Mouse (Mus musculus) neural tube, embryonic 11.5 days (tissue): Measurements from ENCODE around the gene S1pr5. TPM values are rescaled to one million over a fixed set of nuclear protein-coding genes. Genes with fewer than 3 reads are reported as not detected.
A peak's percentile ranks its signal among the peaks of the same experiment; 100 is the strongest.
"Not testable (repeated sequence)": the region's sequence is repeated elsewhere in the genome, so short reads cannot be mapped to it uniquely, and the experiment has no call there.

Experiments
- ATAC-seq: fragments of 200-750 bp; cut with Nextera tagmentation; 2 replicates; pipeline ENCODE4 v1.8.0; 2017; ENCODE audit warnings: moderate number of reproducible peaks, mild to moderate bottlenecking, moderate TSS enrichment, moderate library complexity; ENCODE audit not compliant: insufficient read depth, low FRiP score, low TSS enrichment
- DNase-seq: peaks from one replicate; pipeline ENCODE4 v3.0.0-alpha.2; 2015; ENCODE audit warnings: low spot score
- H3K27ac ChIP-seq: fragments of 300-500 bp; sonication (generic); 2 replicates; pipeline ENCODE4 v1.5.1; 2014; ENCODE audit warnings: low read depth, mild to moderate bottlenecking, low read length
- H3K27me3 ChIP-seq: fragments of 300-500 bp; sonication (generic); 2 replicates; pipeline ENCODE4 v1.6.1; 2014; ENCODE audit warnings: mild to moderate bottlenecking, low read length, mixed read lengths; ENCODE audit not compliant: control insufficient read depth, insufficient read depth
- H3K36me3 ChIP-seq: fragments of 300-500 bp; sonication (generic); 2 replicates; pipeline ENCODE4 v1.6.1; 2014; ENCODE audit warnings: mild to moderate bottlenecking, low read length, moderate library complexity, mixed read lengths; ENCODE audit not compliant: control insufficient read depth, insufficient read depth
- H3K4me1 ChIP-seq: fragments of 300-500 bp; sonication (generic); 2 replicates; pipeline ENCODE4 v1.6.1; 2014; ENCODE audit warnings: low read length, mixed read lengths; ENCODE audit not compliant: control insufficient read depth, insufficient read depth
- H3K4me2 ChIP-seq: fragments of 300-500 bp; sonication (generic); 2 replicates; pipeline ENCODE4 v1.6.1; 2014; ENCODE audit warnings: low read depth, mild to moderate bottlenecking, moderate library complexity
- H3K4me3 ChIP-seq: fragments of 300-500 bp; sonication (generic); 2 replicates; pipeline ENCODE4 v1.5.1; 2014; ENCODE audit warnings: low read depth, low read length
- H3K9ac ChIP-seq: fragments of 300-500 bp; sonication (generic); 2 replicates; pipeline ENCODE4 v1.6.1; 2014; ENCODE audit warnings: mild to moderate bottlenecking, low read length
- H3K9me3 ChIP-seq: fragments of 300-500 bp; sonication (generic); 2 replicates; pipeline ENCODE4 v1.6.1; 2016; ENCODE audit warnings: low read length; ENCODE audit not compliant: control insufficient read depth
- whole genome bisulfite sequencing: fragments of 180-500 bp; shearing (Covaris S2); extraction: QIAGEN DNeasy Blood & Tissue Kit; methylation state at CpG from one replicate; pipeline ENCODE4 v1.1.7; 2014; 5-methylcytosine and 5-hydroxymethylcytosine counted together
- polyA plus RNA-seq: library from polyadenylated mRNA; unstranded; fragments of >200 nt; fragmentation: Nextera tagmentation; extraction: Ambion mirVana; gene quantifications from 2 replicates; pipeline ENCODE4 v1.2.1, GENCODE M21; 2014

Gene S1pr5
- polyA plus RNA-seq, 1 experiment from 2014 or later: 0.73 TPM

DNA sequence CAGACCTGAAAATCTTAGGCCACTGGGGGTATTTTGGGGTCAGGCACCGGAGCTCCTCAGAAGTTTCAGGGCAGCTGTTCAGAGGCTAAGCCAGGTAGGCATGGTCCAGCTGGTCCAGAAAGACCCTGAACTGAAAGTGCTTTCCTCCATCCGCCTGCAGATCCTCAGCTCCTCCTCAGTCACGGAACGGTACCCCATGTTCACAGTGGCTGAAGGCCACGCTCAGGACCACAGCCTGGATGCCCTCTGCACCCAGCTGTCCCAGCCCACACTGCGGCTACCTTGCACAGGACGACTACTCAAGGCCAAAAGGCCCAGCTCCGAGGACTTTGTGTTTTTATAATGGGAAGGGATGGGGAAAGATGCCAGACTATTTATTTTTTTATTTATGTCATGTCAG lies 24.9 kb upstream of the S1pr5 start:
- WGBS: 89% methylated on average over 8 of the region's 8 CpGs
- Histone ChIP-seq H3K9ac (no peak overlapping the region), H3K4me1 (no peaks in the 10 kb centered on the region), H3K4me2 (no peak overlapping the region), H3K4me3 (no peak overlapping the region), H3K36me3 (peaks cover 42% of the 10 kb centered on the region), H3K27ac (no peak overlapping the region), H3K9me3 (no peaks in the 10 kb centered on the region), H3K27me3 (no peaks in the 10 kb centered on the region)
- no peak for ATAC-seq
- no peak for DNase-seq

- no peak overlapping the region for H3K4me3 ChIP-seq
- H3K9me3 ChIP-seq: no peaks in the 10 kb centered on the region
- WGBS: 92% methylated on average over 9 of the region's 9 CpGs
- ATAC-seq: no peak
- no peak for DNase-seq
- no peak overlapping the region for H3K27ac ChIP-seq
- H3K27me3 ChIP-seq: no peaks in the 10 kb centered on the region
- peaks cover 37% of the 10 kb centered on the region for H3K36me3 ChIP-seq
- H3K9ac ChIP-seq: no peak overlapping the region
- H3K4me2 ChIP-seq: no peak overlapping the region
- no peaks in the 10 kb centered on the region for H3K4me1 ChIP-seq
These were observed 24.1 kb upstream of the S1pr5 start for GRCm38 (mm10) chr9:21272391-21272790.

- WGBS: 87% methylated on average over 5 of the region's 5 CpGs
- not testable (repeated sequence) for H3K4me2 ChIP-seq, H3K27ac ChIP-seq
These were observed 21.3 kb upstream of the S1pr5 start for GRCm38 (mm10) chr9:21269590-21269989.

GRCm38 (mm10) chr9:21268305-21268704 lies 20.1 kb upstream of the S1pr5 start:
- no peak overlapping the region for H3K9ac ChIP-seq
- 94% methylated on average over 16 of the region's 16 CpGs for WGBS
- H3K4me3 ChIP-seq: no peak overlapping the region
- no peaks in the 10 kb centered on the region for H3K9me3 ChIP-seq
- H3K36me3 ChIP-seq: peaks cover 23% of the 10 kb centered on the region
- no peak for ATAC-seq
- no peak overlapping the region for H3K4me2 ChIP-seq
- no peak overlapping the region for H3K27ac ChIP-seq
- H3K27me3 ChIP-seq: no peaks in the 10 kb centered on the region
- no peak for DNase-seq
- H3K4me1 ChIP-seq: peaks cover 10% of the 10 kb centered on the region; the same call in 1 of the 2 replicates

More at GRCm38 (mm10) chr9:21269590-21269989, 21.3 kb upstream of the S1pr5 start:
- H3K9ac ChIP-seq, H3K27me3 ChIP-seq, H3K4me1 ChIP-seq, ATAC-seq, DNase-seq, H3K9me3 ChIP-seq, H3K4me3 ChIP-seq: not testable (repeated sequence)
- peaks cover 27% of the 10 kb centered on the region for H3K36me3 ChIP-seq

GRCm38 (mm10) chr9:21266889-21267288 lies 18.6 kb upstream of the S1pr5 start:
- no peak overlapping the region for H3K9ac ChIP-seq
- no peaks in the 10 kb centered on the region for H3K9me3 ChIP-seq
- H3K4me2 ChIP-seq: no peak overlapping the region
- no peaks in the 10 kb centered on the region for H3K27me3 ChIP-seq
- DNase-seq (no peak), ATAC-seq (no peak)
- WGBS: 87% methylated on average over 5 of the region's 5 CpGs
- peaks cover 10% of the 10 kb centered on the region; the same call in 1 of the 2 replicates for H3K4me1 ChIP-seq
- H3K36me3 ChIP-seq: peaks cover 13% of the 10 kb centered on the region
- H3K4me3 ChIP-seq: no peak overlapping the region
- no peak overlapping the region for H3K27ac ChIP-seq

DNA sequence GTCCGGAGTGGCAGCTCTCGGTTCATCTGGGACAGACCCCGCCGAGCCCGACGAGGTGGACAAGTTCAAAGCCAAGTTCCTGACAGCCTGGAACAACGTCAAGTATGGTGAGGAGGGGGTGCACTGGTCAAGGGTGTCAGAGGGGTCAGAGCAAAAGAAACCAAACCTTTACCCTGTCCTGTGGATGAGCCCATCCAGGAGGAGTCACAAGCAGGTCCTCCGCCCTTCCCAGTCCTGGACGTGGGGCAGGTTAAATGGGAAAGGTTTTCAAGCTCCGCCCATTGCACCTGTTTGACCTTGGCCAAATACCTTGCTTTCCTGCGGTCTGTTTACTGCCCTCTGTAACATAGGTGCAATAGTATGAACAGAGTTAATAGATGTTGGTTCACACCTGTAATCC lies 17.4 kb upstream of the S1pr5 start:
- H3K27ac ChIP-seq: no peak overlapping the region
- DNase-seq: no peak
- peak overlapping the region; percentile 81 for H3K4me3 ChIP-seq
- no peaks in the 10 kb centered on the region for H3K9me3 ChIP-seq
- peak; percentile 38 for ATAC-seq
- peaks cover 10% of the 10 kb centered on the region; the same call in 1 of the 2 replicates for H3K4me1 ChIP-seq
- H3K36me3 ChIP-seq: peaks cover 4% of the 10 kb centered on the region
- peak overlapping the region; percentile 77 for H3K4me2 ChIP-seq
- peak overlapping the region; percentile 85 for H3K9ac ChIP-seq
- 8% methylated on average over 11 of the region's 11 CpGs for WGBS
- no peaks in the 10 kb centered on the region for H3K27me3 ChIP-seq

GRCm38 (mm10) chr9:21265000-21265561 lies 16.8 kb upstream of the S1pr5 start, which contains the start of gene Atg4d:
Gene Atg4d, plus strand, starts transcription at chr9:21265293.
- Histone ChIP-seq H3K27me3 (no peaks in the 10 kb centered on the region), H3K4me1 (peaks cover 10% of the 10 kb centered on the region; the same call in 1 of the 2 replicates), H3K4me3 (peak within 1 kb of the TSS; percentile 81), H3K9me3 (no peaks in the 10 kb centered on the region), H3K27ac (peak within 1 kb of the TSS; percentile 58), H3K4me2 (peak within 1 kb of the TSS; percentile 77), H3K36me3 (no peaks in the 10 kb centered on the region; the same call in 1 of the 2 replicates), H3K9ac (peak within 1 kb of the TSS; percentile 85)
- DNase-seq: peak; percentile 99
- ATAC-seq: peak; percentile 96
- 0% methylated on average over 49 of the region's 49 CpGs for WGBS

DNA sequence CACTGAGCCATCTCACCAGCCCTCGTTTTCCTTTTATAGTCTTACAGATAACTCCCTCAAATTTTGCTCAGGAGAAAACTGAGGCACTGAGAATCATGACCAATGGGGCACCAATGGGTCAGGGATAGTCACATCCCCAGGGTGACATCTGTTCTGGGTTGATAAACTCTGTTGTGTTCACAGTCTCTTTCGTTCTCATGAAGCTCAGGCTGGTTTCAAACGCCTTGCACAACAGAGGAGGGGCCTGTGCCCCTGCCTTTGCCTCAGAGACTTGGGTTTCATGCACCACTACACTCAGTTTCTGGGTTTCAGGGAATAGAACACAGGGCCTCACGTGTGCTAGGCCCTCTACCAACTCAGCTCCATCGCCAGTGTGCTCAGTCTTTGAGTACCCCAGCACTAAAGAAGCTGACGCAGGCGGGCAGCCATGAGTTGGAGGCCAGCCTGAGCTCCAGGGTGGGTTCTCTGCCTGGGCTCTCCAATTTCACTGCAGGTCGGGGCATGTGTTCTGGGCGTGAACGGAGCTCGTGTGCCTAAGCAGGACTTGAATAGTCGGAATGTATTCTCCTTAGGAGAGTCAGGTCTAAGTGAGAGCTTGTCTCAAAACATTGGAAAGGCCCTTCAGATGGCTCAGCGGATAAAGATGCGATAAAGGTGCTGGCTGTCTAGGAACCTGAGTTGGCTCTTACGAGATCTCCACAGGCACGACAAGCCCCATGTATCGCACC lies 16.2 kb upstream of the S1pr5 start:
- peak overlapping the region; percentile 56 for H3K4me2 ChIP-seq
- H3K36me3 ChIP-seq: no peaks in the 10 kb centered on the region; the same call in 1 of the 2 replicates
- H3K9me3 ChIP-seq: no peaks in the 10 kb centered on the region
- H3K4me1 ChIP-seq: peaks cover 10% of the 10 kb centered on the region; the same call in 1 of the 2 replicates
- WGBS: 18% methylated on average over 17 of the region's 17 CpGs
- no peaks in the 10 kb centered on the region for H3K27me3 ChIP-seq
- no peak for DNase-seq
- peak overlapping the region; percentile 58 for H3K27ac ChIP-seq
- 0 out of 2 replicates have a peak, but pooled peaks have one; percentile 20 for ATAC-seq
- peak overlapping the region; percentile 81 for H3K4me3 ChIP-seq
- peak overlapping the region; percentile 45 for H3K9ac ChIP-seq
